Mouse (Mus musculus): ENCODE data around the gene Dlg1.

Dlg1 gene

DNA sequence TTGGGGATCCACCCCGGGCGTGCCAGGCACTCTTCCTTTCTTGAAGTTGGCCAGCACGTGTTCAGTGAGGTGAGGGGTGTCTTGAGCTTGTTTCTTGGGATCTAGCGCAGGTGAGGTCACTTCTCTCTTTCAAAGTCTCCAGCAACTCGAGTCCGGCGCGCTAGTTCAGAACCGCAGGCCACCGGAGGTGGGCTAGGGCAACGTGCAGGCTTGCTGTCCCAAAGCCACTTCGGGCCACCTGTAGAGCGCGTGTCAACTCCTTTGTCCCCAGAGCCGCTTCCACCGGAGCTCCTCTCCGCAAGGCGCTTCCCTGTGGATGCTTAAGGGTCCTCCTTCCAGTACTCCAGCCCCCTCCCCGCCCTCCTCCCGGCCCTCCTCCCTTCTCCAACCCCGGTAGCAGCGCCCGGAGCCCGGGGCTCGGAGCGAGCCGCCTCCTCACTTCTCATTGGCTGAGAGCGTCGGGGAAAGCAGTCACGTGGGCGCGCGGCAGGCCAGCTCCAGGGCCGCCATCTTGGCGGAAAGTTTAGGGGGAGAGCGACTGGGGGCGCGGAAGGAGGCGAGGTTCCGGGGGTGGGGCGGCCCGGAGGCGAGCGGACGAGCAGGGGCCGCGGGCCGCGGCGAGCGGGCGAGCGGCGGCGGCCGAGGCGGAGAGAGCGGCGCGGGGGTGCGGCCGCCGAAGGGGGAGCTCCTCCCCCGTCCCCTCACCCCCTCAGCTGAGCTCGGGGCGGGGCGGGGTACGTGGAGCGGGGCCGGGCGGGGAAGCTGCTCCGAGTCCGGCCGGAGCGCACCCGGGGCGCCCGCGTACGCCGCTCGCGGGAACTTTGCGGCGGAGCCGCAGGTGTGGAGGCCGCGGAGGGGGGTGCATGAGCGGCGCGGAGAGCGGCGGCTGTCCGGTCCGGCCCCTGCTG lies at the start of gene Dlg1:
TSS of gene Dlg1 (plus strand) at position 65 of the 908 bp plus-strand sequence.
- peak; percentile 41 for DNase-seq (ENCODE audit: low read depth, low spot score)

DNA sequence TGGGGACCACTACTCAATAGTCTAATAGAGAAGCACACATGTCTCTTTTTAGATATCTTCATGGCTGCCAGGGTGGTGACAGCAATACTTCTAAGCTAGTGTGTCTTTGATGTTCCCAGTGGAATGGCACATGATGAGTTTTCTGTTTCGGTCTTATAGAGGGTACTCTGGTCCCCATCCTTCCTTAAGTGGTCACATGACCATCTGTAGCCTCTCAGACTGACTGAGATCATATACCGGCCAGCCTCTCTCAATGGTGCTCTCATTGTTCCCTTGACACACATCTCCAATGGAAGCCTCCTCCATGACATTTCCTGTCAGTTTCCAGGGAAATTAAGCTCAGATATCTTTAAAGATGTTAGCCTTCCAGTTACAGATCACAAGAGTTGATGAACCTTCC lies 46.9 kb upstream of the Dlg1 start:
- no peak for DNase-seq (ENCODE audit: low read depth, low spot score)

DNA sequence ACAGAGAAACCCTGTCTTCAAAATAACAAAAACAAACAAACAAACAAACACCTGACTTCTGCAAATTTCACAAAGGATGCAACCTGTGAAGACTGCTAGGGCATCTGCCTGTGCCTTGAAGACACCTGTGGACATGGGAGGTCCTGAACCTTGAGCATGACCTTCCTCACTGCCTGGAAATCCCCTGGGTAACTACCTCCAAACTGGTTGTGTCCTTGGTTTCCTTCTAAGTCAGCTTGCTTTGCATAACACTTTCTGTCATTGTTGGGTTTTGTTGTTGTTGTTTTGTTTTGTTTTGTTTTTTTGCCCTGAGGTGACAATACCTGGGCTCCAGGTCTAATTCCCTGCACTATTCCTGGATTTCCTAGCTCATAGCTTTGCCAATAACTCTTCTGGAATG lies 46.1 kb upstream of the Dlg1 start:
- no peak for DNase-seq (ENCODE audit: low read depth, low spot score)

DNA sequence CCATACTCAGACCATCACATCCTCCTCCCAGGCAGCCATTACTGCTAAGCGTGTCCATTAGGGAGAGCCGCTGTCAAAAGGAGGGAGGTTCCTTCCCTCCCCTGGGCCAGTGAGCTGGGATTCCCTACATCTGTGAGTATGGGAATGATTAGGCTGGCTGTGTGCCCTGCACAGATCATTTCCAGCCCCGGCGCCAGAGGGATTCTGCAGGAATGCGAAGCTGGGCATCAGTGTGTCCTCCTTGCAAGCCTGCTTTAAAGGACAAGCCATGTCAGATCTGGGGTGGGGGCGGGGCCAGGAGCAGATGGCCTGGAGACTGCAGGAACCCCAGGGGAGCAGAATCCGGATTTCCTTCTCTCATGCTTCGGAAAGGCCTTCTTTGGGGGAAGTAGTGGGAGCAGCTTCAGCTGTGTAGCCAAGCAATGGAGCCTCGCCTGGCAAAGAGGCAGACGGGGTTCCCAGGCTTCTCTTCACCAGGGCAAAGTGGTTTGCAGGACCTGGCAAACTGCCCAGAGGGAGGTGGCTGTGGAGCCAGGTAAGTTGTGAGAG lies 45.3 kb upstream of the Dlg1 start:
- no peak for DNase-seq (ENCODE audit: low read depth, low spot score)

DNA sequence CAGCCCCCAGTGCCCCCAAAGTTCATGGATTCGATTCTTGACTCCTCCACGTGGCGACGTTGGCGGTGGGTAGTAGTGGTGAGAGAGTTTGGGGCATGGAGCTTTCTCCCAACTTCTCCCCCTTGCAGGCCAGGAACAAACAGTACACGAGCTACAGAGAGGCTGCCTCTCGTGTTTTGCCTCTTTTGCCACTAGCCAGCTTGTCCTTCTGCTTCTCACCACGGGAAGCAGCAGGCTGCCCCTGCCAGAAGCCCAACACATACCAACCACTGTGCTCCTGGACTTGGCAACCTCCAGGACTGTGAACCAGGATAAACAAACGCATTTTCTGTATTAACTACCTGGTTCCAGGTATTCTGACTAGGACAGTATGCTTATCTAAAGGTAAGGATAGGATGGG lies 44.6 kb upstream of the Dlg1 start:
- no peak for DNase-seq (ENCODE audit: low read depth, low spot score)

- no peak for DNase-seq (ENCODE audit: low read depth, low spot score)
These were observed 43.4 kb upstream of the Dlg1 start for GRCm38 (mm10) chr16:31619675-31620335.

DNA sequence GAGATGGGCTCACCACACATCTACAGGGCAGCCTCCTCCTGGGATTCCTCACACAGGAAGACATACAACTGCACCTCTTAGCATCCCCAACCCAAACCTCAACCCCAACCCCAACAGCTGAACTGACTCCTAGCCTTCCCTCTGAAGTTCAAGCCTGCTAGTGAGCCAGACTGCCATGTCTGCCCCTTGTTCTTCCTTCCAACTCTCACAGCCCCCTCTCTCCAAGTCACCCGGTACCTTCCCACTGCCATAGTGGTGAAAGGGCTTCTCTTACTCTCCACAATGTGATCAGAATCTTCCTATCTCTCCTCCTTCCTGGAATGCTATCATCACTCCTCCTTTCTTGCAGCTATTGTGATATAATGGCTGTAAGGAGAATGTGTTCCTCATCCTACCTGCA lies 40.9 kb upstream of the Dlg1 start:
- DNase-seq (ENCODE audit: low read depth, low spot score): no peak

- no peak for DNase-seq (ENCODE audit: low read depth, low spot score)
These were observed 40.1 kb upstream of the Dlg1 start for GRCm38 (mm10) chr16:31623136-31623535.

GRCm38 (mm10) chr16:31624749-31625148 lies 38.5 kb upstream of the Dlg1 start:
- no peak for DNase-seq (ENCODE audit: low read depth, low spot score)

DNA sequence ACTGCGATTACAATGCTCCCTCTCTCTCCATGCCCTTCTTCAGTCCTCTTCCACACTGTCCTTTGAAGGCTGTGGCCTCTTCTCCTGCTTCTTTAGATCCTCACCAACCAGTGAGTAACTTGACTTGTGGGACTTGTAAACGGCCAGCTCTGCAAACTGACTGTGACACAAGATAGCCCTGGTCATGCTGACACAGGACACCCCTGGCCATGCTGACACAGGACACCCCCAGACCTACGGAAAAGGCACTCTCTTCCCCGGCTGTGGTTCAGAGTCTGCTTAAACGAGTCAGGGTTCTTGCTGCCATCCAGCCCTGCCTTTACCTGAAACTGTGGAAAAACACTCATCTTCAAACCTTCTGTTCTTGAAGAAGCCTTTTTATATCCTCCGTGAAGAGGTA lies 36.9 kb upstream of the Dlg1 start:
- DNase-seq (ENCODE audit: low read depth, low spot score): no peak

DNA sequence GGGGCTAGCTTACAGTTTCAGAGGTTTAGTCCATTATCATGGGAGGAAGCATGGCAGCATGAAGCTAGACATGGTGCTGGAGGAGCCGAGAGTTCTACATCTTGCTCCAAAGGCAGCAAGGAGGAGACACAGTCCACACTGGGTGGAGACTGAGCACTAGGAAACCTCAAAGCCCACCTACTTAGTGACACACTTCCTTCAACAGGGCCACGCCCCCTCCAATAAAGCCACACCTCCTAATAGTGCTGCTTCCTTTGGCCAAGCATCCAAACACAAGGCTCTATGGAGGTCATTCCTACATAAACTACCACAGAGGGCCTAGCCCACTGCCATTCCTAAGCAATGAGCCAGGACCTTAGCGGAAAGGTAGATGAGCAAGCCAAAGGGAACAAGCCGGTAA lies 32.9 kb upstream of the Dlg1 start:
- DNase-seq (ENCODE audit: low read depth, low spot score): no peak

DNA sequence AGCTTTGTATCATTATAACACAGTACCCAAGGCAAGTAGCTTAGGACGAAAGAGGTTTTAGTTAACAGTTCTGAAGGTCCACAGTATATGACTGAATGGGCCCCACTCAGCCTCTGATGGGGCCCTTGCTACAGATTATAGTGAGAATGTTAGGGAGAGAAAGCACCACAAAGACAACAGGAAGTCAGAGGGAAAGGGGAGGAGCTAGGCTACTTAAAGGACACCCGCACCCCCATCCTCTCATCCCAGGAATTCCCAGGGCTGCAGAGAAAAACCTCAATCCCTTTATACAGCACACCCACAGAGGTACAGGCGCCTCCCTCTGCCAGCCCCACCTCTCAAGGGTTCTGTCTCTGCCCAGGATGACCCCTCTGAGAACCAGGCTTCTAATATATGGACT lies 32.2 kb upstream of the Dlg1 start:
- no peak for DNase-seq (ENCODE audit: low read depth, low spot score)

GRCm38 (mm10) chr16:31634371-31634770 lies 28.9 kb upstream of the Dlg1 start:
- DNase-seq (ENCODE audit: low read depth, low spot score): no peak

DNA sequence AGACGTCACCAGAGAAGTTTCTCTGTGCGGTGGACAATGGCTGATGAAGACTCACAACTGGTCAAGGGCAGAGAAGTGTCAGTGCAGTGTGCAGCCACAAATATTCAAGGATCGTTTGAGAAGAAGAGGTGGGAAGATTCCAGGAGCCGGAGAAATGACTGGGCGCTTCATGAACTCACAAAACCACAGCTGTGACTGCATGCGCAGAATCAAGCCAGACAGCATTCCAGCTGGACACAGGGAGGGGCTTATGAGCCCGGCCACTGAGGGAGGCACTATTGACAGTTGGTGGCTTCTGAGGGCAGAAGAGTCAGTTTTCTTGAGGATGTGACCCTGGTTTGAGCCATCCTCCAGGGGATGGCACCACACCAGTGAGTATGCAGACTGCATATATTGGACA lies 24.9 kb upstream of the Dlg1 start:
- no peak for DNase-seq (ENCODE audit: low read depth, low spot score)

GRCm38 (mm10) chr16:31639946-31640345 lies 23.3 kb upstream of the Dlg1 start:
- DNase-seq (ENCODE audit: low read depth, low spot score): no peak

GRCm38 (mm10) chr16:31641776-31642175 lies 21.5 kb upstream of the Dlg1 start:
- no peak for DNase-seq (ENCODE audit: low read depth, low spot score)

- DNase-seq (ENCODE audit: low read depth, low spot score): no peak
These were observed 16.0 kb upstream of the Dlg1 start for GRCm38 (mm10) chr16:31647221-31647620.

GRCm38 (mm10) chr16:31650788-31651187 lies 12.5 kb upstream of the Dlg1 start:
- no peak for DNase-seq (ENCODE audit: low read depth, low spot score)

GRCm38 (mm10) chr16:31651541-31651940 lies 11.7 kb upstream of the Dlg1 start:
- no peak for DNase-seq (ENCODE audit: low read depth, low spot score)

DNA sequence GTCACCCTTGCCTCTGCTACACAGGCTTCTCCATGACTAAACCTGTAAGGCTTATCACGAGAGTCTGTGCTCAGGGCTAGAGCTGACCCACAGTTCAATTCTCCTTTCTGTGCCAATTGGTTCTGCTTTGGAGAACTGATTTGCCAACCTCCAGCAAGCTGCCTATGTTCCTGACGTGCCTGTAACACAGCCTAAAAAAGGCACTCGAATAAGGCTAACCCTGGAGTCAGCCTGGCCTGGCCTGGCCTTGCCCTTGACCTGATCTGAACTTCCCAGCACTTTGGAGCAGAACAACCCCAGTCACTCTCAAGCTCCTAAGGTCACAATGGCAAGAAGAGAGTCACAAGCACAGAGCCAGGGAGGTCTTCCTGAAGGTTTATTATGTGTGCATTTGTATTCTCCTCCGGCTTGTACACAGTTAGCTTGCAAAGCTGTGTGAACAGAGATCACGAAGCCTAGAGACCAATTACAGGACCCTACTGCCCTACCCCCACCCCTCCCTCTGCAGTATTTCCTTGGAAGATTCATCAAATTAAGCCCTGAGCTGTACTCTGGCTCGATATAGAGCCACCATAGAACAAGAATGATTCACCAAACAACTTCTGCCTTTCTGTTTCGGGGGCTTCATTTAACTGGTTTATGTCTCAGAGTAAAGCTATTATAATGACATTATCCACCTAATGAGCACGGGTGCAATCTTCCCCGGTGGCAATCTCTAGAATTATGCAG lies 11.0 kb upstream of the Dlg1 start:
- DNase-seq (ENCODE audit: low read depth, low spot score): no peak

- no peak for DNase-seq (ENCODE audit: low read depth, low spot score)
These were observed 9.6 kb upstream of the Dlg1 start for GRCm38 (mm10) chr16:31653616-31654015.

DNA sequence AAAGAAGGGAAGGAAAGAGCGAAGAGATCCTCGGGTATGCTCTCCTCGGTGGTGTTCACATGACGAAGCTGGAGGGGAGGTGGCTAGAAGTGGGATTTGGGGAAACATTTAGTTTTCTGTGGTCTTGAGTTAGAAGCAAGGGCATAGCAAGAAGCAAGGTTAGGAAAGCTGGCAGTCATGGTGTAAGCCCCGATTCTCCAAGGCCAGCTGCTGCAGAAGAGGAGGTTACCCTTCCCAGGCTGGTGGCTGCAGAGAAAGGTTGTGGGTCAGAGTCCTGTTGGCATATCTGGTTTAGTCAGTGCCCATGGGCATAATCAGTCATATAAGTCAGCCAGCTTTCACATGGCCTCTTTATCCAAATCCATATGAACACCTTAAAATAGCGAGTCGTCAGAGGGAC lies 9.2 kb upstream of the Dlg1 start:
- no peak for DNase-seq (ENCODE audit: low read depth, low spot score)

All from telencephalon, adult 2 months (tissue).